Mouse (Mus musculus): ENCODE measurements around the gene Fgf11. TPM values are rescaled to one million over a fixed set of nuclear protein-coding genes. Genes with fewer than 3 reads are reported as not detected.

Fgf11 gene
- polyA plus RNA-seq, 1 experiment from 2014 or later: 0.45 TPM

DNA sequence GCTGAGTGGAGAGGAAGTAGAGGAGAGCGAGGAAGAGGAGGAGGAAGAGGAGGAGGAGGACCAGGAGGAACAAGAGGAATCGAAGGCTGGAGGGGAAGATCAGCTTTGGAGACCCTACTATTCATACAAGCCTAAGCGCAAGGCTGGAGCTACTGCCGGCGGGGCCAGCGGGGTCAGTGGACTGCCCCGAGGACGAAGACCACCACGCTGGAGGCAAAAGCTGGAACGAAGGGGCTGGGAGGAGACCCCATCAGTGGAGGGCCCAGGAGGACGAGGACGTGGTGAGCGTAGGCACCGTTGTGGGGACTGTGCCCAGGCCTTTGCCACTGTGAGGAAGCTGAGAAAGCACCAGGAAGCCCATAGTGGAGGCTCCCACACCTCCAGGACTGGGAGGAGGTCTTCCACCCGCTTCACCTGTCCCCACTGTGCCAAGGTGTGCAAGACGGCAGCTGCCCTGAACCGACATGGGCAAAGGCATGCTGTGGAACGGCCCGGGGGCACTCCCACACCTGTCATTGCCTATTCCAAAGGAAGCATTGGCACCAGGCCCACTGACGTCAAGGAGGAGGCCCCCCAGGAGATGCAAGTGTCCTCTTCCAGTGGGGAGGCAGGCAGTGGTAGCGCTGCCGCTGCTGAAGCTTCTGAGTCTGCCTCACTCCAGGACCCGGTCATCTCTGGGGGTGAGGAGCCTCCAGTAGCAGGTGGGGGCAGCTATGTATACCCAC, 23.2 kb downstream of the Fgf11 start:
- WGBS (ENCODE audit: insufficient replicate concordance): 53% methylated on average over 23 of the region's 23 CpGs

DNA sequence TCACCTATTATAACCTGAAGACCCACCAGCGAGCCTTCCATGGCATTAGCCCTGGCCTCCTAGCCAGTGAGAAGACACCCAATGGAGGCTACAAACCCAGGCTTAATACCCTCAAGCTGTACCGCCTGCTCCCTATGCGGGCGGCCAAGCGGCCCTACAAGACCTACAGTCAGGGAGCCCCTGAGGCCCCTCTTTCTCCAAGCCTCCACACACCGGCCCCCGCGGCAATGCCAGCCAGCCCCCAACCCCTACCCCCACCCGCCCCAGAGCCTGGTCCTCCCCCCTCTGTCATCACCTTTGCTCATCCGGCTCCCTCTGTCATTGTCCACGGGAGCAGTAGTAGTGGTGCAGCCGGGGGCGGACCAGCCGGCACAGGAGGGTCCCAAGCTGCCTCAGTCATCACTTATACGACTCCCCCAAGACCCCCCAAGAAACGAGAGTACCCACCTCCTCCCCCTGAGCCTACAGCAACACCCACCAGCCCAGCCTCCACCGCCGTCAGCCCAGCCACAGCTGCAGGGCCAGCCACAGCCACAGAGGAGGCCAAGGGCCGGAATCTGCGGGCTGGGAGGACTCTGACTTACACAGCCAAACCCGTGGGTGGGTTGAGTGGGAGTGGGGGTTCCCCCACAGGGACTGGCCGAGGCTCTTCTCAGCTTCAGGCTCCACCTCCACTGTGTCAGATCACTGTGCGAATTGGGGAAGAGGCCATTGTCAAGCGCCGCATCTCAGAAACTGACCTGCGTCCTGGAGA, 24.0 kb downstream of the Fgf11 start:
- no peak for ATAC-seq
- peaks cover 76% of the 10 kb centered on the region for H3K27me3 ChIP-seq (replicated peaks)
- H3K4me3 ChIP-seq: no peak overlapping the region
- no peak overlapping the region for H3K4me2 ChIP-seq
- H3K9ac ChIP-seq: no peak overlapping the region
- no peaks in the 10 kb centered on the region for H3K9me3 ChIP-seq (replicated peaks)
- H3K36me3 ChIP-seq: peaks cover 11% of the 10 kb centered on the region; the same call in 1 of the 2 replicates
- H3K4me1 ChIP-seq: peaks cover 5% of the 10 kb centered on the region; the same call in 1 of the 2 replicates
- no peak overlapping the region for H3K27ac ChIP-seq
- WGBS (ENCODE audit: insufficient replicate concordance): 51% methylated on average over 26 of the region's 26 CpGs

More for the DNA sequence above, 23.2 kb downstream of the Fgf11 start:
- Histone ChIP-seq H3K27ac (no peak overlapping the region), H3K27me3 (replicated peaks) (peaks cover 81% of the 10 kb centered on the region), H3K9ac (no peak overlapping the region), H3K4me2 (no peak overlapping the region), H3K4me3 (no peak overlapping the region), H3K9me3 (replicated peaks) (no peaks in the 10 kb centered on the region), H3K4me1 (peaks cover 5% of the 10 kb centered on the region; the same call in 1 of the 2 replicates), H3K36me3 (peaks cover 11% of the 10 kb centered on the region; the same call in 1 of the 2 replicates)
- no peak for ATAC-seq

DNA sequence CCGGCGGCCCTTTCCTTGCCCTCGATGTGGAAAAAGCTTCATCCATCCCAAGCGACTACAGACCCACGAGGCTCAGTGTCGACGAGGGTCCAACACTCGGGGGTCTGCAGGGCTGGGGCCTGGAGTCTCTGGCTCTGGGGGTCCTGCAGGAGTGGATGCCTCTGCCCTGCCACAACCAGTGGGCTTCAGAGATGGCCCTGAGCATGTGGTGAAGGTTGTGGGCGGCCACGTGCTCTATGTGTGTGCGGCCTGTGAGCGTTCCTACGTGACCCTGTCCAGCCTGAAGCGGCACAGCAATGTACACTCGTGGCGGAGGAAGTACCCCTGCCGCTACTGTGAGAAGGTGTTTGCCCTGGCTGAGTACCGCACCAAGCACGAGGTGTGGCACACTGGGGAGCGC, 25.2 kb downstream of the Fgf11 start:
- Histone ChIP-seq H3K36me3 (peaks cover 11% of the 10 kb centered on the region; the same call in 1 of the 2 replicates), H3K4me2 (no peak overlapping the region), H3K27me3 (replicated peaks) (peaks cover 65% of the 10 kb centered on the region), H3K9ac (no peak overlapping the region), H3K9me3 (replicated peaks) (no peaks in the 10 kb centered on the region), H3K27ac (no peak overlapping the region), H3K4me1 (peaks cover 5% of the 10 kb centered on the region; the same call in 1 of the 2 replicates), H3K4me3 (no peak overlapping the region)
- no peak for ATAC-seq
- 78% methylated on average over 20 of the region's 20 CpGs for WGBS (ENCODE audit: insufficient replicate concordance)

DNA sequence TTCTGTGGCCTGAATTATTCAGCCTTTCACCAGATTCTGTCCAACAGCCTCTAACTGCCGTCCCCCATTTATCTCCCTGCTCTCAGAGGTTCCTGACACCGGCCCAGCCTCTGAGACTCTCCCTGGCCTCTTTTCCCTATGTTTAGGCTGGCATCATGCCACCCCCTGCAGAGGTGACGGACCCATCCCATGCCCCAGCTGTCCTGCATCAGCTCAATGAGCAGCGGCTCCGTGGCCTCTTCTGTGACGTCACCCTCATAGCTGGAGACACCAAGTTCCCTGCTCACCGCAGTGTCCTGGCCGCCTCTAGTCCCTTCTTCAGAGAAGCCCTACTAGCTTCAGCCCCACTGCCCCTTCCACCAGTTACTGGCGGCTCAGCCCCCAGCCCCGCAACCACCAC, 25.9 kb downstream of the Fgf11 start:
- no peak for ATAC-seq
- H3K4me3 ChIP-seq: no peak overlapping the region
- WGBS (ENCODE audit: insufficient replicate concordance): 54% methylated on average over 10 of the region's 10 CpGs
- no peaks in the 10 kb centered on the region for H3K9me3 ChIP-seq (replicated peaks)
- H3K36me3 ChIP-seq: peaks cover 11% of the 10 kb centered on the region; the same call in 1 of the 2 replicates
- no peak overlapping the region for H3K9ac ChIP-seq
- peaks cover 5% of the 10 kb centered on the region; the same call in 1 of the 2 replicates for H3K4me1 ChIP-seq
- H3K27me3 ChIP-seq (replicated peaks): peaks cover 62% of the 10 kb centered on the region
- no peak overlapping the region for H3K4me2 ChIP-seq
- H3K27ac ChIP-seq: no peak overlapping the region

DNA sequence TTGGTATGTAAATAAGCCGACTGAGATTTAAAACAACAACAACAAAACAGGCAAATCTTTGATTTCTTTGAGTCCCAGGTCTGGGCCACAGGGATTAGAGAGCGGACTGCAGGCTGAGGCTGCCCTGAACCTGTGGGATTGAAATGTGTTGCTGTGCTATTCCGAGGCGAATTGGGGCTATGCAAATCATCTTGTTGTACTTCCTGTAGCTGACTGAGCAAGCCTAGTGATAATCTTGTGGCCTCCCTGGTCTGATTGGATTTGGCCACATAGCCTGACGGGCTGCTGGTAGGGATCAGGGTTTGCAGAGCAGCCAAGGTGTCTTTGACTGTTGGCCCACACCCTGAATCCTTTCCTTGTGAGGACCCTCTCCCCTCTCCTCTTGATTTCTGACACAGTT, 26.7 kb downstream of the Fgf11 start:
- Histone ChIP-seq H3K4me1 (peaks cover 5% of the 10 kb centered on the region; the same call in 1 of the 2 replicates), H3K9me3 (replicated peaks) (no peaks in the 10 kb centered on the region), H3K4me3 (no peak overlapping the region), H3K4me2 (no peak overlapping the region), H3K36me3 (peaks cover 11% of the 10 kb centered on the region; the same call in 1 of the 2 replicates), H3K9ac (no peak overlapping the region), H3K27ac (no peak overlapping the region), H3K27me3 (replicated peaks) (peaks cover 54% of the 10 kb centered on the region)
- no peak for ATAC-seq
- 32% methylated on average over 5 of the region's 5 CpGs for WGBS (ENCODE audit: insufficient replicate concordance)

DNA sequence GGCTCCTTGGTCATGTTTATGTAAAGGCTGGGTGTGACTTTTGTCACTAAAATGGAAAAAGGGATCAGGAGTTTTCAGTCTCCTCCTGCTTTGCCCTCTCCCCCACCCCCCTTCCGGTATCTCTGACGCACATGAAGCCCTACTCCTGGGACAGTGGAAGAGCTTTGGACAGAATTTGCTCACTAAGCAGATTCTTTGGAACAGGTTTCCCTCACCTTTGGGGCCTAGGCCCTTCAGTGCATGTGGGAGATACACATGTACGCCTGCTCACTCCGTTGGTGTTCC, 34.1 kb downstream of the Fgf11 start:
- Histone ChIP-seq H3K4me1 (peaks cover 34% of the 10 kb centered on the region), H3K9me3 (replicated peaks) (no peaks in the 10 kb centered on the region), H3K27me3 (replicated peaks) (0 out of 2 replicates have a peak, but pooled peaks cover 20% of the 10 kb centered on the region), H3K9ac (no peak overlapping the region; the same call in 1 of the 2 replicates), H3K27ac (peak overlapping the region; percentile 31; the same call in 1 of the 2 replicates), H3K4me3 (no peak overlapping the region), H3K36me3 (no peaks in the 10 kb centered on the region), H3K4me2 (peak overlapping the region; percentile 97; the same call in 1 of the 2 replicates)
- ATAC-seq: no peak
- 66% methylated on average over 4 of the region's 4 CpGs for WGBS (ENCODE audit: insufficient replicate concordance)

DNA sequence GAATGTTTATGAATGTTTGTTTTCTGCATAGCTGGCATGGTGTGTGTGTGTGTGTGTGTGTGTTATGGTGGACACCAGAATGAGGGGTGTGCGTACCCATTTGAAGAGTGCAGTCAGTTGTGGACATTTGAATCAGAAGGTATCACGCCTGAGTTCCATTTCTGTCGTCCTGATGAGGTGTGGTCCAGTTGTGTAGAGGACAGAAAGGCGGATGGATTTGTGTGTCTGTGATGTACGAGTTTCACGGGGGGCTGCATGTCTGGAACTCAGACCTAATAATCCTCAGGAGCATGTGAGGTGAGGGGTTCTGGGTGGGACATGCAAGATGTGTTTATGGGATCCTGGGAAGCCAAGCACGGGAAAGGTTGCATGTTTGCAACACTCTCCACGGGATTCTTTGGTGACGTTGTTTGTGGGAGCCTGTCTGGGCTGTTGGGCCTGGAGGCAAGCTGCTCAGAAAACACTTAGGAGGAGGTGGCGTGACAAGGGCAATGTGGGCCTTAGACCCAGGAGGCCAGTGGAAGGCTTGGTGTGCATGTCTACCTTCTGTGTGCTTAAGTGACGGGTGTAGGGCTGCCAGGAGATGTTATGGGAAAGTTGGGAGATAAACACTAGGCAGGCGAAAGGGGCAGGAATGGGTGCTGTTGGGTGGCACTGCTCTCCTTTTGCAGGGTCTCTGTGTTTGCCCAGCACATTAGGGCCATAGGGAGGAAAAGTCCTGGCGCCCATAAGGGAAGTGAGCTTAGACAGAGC, 34.6 kb downstream of the Fgf11 start:
- ATAC-seq: no peak
- Histone ChIP-seq H3K4me3 (peak overlapping the region; percentile 71), H3K27me3 (replicated peaks) (0 out of 2 replicates have a peak, but pooled peaks cover 20% of the 10 kb centered on the region), H3K4me2 (peak overlapping the region; percentile 97), H3K36me3 (no peaks in the 10 kb centered on the region), H3K27ac (peak overlapping the region; percentile 77; the same call in 1 of the 2 replicates), H3K9ac (no peak overlapping the region; the same call in none of the 2 replicates), H3K4me1 (peaks cover 34% of the 10 kb centered on the region), H3K9me3 (replicated peaks) (no peaks in the 10 kb centered on the region)
- WGBS (ENCODE audit: insufficient replicate concordance): 73% methylated on average over 13 of the region's 13 CpGs

DNA sequence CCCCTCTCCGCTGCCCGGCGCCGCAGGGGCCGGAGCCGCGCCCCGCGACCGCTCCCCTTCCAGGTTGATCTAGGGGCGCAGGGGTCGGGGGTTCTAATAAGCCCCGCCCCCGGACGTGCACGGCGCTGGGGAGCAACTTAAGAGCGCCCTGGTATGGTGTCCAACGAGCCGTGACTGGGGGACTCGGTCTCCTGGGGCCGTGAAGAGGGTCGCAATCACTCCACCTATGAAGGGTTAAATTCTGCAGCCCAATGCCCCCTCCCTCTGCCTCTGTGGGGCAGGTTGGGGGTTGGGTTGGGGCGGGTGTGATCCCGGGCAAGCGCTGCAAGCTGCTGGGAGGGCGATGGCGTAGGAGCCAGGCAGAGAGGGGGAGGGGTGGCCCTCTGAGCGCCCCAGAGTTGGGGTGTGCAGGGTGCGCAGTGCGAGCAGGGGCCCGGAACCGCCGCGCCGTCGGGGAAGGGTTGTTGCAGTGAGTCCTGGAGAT, 35.5 kb downstream of the Fgf11 start:
- Histone ChIP-seq H3K4me3 (peak overlapping the region; percentile 71), H3K36me3 (no peaks in the 10 kb centered on the region), H3K4me1 (peaks cover 34% of the 10 kb centered on the region), H3K9ac (peak overlapping the region; percentile 82), H3K9me3 (replicated peaks) (no peaks in the 10 kb centered on the region), H3K4me2 (peak overlapping the region; percentile 97), H3K27ac (peak overlapping the region; percentile 77), H3K27me3 (replicated peaks) (0 out of 2 replicates have a peak, but pooled peaks cover 20% of the 10 kb centered on the region)
- peak; percentile 75 for ATAC-seq
- WGBS (ENCODE audit: insufficient replicate concordance): 2% methylated on average over 30 of the region's 37 CpGs

DNA sequence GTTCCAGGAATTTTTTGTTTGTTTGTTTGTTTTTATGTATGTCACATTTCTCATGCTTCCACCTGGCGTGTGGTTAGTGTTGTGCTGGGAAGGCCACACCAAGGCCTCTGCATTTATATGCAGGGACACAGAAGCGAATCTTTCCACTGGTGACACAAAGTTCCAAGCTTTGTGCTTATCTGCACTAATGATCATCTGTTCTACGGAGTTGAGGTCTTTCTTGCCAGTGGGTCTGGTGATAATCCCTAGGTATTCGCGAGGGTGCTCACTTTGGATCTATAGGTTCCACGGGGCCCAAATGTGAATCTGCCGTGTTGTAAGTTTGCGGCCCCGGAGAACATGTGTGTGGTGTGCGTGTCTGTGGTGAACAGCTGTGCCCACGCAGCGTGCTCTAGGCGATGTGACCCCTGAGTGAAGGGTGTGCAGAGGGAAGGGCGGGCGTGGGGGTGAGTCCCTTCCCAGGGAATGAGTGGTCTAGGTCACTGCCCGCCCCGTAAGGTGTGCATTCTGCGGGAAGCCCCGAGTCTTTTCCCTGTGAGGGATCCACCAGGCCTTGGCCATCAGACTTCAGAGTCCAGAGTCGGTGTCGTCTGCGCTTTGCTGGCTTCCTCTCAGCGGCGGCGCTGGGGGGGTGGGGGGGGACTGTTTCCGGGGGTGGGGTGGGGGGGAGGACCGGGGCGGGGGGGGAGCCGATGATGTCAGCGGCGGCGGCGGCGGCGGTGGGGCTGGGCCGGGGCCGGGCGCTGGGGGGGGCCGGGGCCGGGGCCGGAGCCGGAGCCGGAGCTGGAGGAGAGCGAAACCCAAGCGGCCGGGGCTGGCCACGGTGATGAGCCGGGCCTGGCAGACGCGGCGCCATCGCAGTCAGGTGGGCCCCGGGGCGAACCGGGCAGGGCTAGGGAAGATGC, 36.2 kb downstream of the Fgf11 start, which contains the start of gene Zbtb4:
TSS of gene Zbtb4 (plus strand) at position 692 of the 905 bp plus-strand sequence.
- WGBS (ENCODE audit: insufficient replicate concordance): 40% methylated on average over 25 of the region's 55 CpGs
- H3K9ac ChIP-seq: peak within 1 kb of the TSS; percentile 82
- no peaks in the 10 kb centered on the region for H3K9me3 ChIP-seq (replicated peaks)
- H3K4me3 ChIP-seq: peak within 1 kb of the TSS; percentile 71
- H3K27ac ChIP-seq: peak within 1 kb of the TSS; percentile 77
- peaks cover 38% of the 10 kb centered on the region for H3K4me1 ChIP-seq
- H3K4me2 ChIP-seq: peak within 1 kb of the TSS; percentile 97
- H3K36me3 ChIP-seq: no peaks in the 10 kb centered on the region
- H3K27me3 ChIP-seq (replicated peaks): 0 out of 2 replicates have a peak, but pooled peaks cover 20% of the 10 kb centered on the region
- peak; percentile 23 for ATAC-seq

DNA sequence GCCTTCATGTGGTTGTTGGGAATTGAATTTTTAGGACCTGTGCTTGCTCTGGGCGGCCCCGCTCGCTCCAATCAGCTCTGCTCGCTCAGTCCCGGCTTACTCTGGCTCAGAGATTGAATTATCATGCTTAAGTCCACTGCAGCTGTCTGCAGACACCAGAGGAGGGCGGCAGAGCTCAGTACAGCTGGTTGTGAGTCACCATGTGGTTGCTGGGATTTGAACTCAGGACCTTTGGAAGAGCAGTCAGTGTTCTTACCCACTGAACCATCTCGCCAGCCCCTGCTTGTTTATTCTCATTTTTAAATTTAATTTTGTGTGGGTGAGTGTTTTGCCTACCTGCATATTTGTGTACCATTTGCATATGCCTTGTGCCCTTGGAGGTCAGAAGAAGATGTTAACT, 38.1 kb downstream of the Fgf11 start:
- H3K27me3 ChIP-seq (replicated peaks): 0 out of 2 replicates have a peak, but pooled peaks cover 20% of the 10 kb centered on the region
- no peak overlapping the region for H3K4me2 ChIP-seq
- H3K4me3 ChIP-seq: no peak overlapping the region
- ATAC-seq: no peak
- H3K36me3 ChIP-seq: no peaks in the 10 kb centered on the region
- WGBS (ENCODE audit: insufficient replicate concordance): 64% methylated on average over 7 of the region's 7 CpGs
- no peak overlapping the region for H3K9ac ChIP-seq
- peaks cover 44% of the 10 kb centered on the region for H3K4me1 ChIP-seq
- no peaks in the 10 kb centered on the region for H3K9me3 ChIP-seq (replicated peaks)
- no peak overlapping the region for H3K27ac ChIP-seq
